Mouse (Mus musculus): ENCODE data around the gene Slc29a4. TPM values are rescaled to one million over a fixed set of nuclear protein-coding genes. Genes with fewer than 3 reads are reported as not detected.

Gene Slc29a4
- total RNA-seq (2021) = 10 to 100 TPM; 43.0 to 45.7 TPM
- long read RNA-seq, transcript Slc29a4-201 (11 exons, 2,789 nt) = major isoform, 18 of 64 reads
- long read RNA-seq, partial matches to known transcripts = 2 of 64 reads
- long read RNA-seq, other reads (novel, unspliced or antisense) = 44 of 64 reads

DNA sequence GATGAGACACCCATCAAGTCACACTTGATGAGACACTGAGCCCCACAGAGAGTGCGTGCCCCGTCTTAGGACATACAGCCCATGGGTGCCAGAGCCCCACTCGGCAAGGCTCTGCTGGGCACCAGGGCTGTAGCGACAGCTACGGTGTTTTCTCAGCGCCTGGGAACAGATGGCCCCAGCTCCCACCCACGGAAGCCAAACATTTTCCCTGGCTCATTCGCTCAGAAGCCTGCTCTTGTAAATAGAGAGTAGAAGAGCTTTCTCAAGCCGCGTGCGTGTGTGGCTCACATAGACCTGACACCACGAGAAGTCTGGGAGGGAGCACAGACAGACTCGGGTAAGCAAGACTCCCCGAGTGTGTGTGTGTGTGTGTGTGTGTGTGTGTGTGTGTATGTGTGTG lies at the start of gene Slc29a4:
Slc29a4 (plus strand) TSS at position 265 of the 400 bp plus-strand sequence.
- DNase-seq (ENCODE audit: low spot score in 2 of 2) = peak; percentile 72 to 88

DNA sequence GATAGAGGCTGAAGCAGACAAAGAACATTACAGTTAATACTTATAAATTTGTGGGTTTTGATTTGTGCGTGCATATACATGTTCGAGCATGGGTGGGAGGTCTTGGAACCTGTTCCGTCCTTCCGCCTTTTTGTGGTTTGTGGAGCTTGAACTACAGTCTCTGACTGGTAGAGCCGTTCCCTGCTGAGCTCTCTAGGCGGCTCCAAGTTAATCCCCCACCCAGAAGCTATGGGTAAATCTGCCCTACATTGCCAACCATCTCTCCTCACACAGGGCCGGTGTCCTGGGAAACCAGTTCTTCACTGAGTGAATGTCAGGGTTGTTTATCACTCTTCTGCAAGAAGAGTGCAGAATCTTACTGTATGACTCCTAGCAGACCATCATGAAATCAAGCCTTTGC lies 44.1 kb upstream of the Slc29a4 start:
- no peak for DNase-seq (ENCODE audit: low spot score in 2 of 2)

DNA sequence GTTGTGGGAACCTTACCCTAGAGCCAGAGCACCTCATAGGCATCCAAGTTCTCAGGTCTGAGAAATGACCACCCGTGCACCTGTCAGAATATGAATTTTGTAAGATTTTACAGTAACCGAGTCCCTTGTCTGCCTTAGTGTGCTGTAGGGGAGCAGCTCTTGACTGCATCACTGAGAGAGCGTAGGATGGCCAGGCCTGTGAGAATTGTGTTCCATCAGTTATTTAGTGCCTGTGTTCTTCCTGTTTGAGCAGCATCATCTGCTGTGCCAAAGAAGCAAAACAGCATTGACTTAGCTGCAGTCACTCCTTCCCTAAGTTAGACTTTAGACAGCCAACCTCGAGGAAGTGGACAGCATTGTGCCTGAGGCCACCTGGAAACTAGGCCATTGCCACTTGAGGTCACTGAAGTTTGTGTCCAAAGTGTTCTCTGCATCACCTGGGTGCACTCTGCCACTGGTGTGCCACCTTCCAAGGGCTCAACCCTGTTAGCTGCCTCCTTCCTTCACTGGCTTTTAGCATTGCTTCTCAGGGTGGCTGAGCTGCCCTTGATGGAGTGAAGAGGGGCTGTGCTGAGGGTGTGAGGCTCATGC lies 42.8 kb upstream of the Slc29a4 start:
- peak in 1 of 2 experiments; percentile 71 for DNase-seq (ENCODE audit: low spot score in 2 of 2)

DNA sequence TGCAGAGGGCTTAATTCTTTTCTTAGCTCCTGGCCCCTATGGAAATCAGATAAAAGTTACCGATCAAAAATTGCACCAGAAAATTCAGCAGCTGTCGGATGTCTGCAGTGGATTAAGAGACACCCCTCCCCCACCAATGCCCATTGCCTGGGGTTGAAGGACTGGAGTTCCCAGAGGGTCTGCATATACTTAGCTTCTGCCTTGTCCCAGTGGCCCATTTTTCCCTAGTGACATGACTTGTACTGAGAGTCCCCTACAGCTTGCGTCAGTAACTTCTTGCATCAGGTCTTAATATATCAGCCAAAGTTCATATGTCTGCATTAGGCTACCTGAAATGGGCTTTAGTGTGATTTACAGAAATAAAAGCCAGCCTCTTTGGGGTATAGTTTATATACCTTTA lies 41.9 kb upstream of the Slc29a4 start:
- no peak for DNase-seq (ENCODE audit: low spot score in 2 of 2)

DNA sequence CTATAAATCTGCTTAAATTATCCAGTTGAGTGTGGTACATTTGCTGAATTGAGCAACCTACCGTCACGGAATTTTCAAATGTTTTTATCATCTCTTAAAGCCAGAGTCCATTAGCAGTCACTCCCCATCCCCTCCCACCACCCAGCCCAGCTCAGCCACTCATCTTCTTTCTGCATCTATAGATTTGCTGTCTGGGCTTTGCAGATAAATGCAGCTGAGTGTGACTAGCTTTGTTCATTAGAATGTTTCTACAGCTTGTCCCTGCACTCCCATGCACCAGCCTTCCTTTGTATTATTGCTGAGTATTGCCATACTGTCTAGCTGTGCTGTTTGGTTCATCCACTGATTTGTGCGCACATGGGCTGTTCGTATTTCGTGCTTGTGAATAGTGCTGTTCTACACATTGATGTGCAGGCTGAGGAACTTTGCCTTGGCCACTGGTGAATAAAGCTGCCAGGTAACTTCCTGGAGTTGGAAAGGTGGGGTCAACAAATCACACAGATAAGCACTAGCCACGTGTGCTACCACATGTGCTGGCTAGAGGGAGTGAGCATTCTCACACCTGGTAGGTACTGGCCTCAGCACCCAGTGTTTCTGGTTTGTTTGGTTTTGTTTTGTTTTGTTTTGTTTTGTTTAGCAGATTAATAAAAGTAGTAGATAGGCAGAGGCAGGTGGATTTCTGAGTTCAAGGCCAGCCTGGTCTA lies 41.4 kb upstream of the Slc29a4 start:
- DNase-seq (ENCODE audit: low spot score in 2 of 2) = peak in 1 of 2 experiments; percentile 18

DNA sequence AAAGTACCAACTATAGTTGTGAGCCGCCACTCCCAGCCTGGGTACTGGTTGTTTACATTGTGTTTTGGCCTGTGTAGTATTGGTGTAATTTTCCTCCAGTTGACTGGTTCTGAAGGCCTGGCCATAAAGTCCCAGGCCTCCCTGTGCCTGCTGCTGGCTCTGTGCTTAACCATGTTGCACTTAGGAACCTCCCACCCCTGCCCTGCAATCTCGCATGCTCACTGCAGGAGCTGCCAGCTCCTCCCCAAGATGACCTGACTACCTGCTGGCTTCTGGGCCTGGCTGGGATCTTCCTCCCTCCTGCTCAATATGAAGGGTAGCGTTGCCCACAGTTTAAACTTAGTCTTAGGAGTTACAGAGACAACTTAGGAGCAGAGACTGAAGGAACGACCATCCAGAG lies 40.0 kb upstream of the Slc29a4 start:
- DNase-seq (ENCODE audit: low spot score in 2 of 2) = no peak

DNA sequence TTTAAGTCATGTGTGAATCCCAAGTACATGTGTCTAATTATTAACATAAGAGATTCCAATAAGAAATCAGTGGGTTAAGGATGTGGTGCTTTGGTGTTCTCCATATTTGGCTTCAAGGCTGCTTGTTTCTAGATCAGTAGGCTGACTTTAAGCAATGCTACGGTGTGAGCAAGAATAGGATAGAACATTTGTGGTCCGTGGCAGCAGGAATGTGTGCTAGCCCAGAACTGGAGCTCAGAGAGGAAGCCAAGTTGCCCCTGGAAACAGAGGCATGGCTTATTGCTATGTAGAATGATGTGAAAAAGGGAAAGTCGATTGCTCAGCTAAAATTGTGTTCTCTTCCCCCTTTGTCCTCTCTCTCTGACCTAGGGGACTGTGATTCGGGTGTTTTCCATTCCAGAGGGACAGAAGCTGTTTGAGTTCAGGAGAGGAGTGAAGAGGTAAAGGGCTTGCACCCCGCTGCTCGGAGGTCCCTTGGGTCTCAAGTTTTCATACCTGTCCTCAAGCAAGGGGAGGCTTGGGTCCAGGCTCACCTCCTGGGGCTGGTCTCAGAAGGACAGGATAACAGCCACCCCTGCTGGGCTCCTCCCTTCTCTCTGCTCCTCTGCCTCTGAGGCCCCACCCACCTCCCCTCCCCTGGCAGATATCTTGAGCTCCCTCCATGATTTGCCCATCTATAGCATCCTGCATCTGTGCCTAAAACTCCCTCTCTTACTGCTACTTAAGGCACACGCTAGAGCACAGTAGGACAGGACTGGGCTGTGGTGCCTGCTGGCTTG lies 31.5 kb upstream of the Slc29a4 start:
- DNase-seq (ENCODE audit: low spot score in 2 of 2) = peak; percentile 36 to 65

DNA sequence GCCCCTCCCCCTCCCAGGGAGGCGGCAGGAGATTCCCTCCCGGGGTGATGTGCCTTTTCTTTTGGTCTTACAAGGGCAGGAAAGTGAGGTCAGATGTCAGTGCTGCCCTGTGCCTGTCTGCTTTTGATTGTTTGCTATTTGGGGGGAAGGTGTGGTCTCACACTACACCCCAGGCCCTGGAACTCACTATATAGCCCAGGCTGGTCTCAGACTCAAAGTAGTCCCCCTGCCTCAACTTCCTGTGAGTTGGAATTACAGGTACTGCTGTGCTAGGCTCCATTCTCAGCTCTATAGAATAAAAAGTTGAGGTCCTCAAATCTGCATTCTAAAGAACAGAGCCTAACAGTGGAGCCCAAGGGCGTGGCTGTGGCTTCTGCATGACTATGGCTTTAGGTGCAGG lies 24.4 kb upstream of the Slc29a4 start:
- no peak for DNase-seq (ENCODE audit: low spot score in 2 of 2)

DNA sequence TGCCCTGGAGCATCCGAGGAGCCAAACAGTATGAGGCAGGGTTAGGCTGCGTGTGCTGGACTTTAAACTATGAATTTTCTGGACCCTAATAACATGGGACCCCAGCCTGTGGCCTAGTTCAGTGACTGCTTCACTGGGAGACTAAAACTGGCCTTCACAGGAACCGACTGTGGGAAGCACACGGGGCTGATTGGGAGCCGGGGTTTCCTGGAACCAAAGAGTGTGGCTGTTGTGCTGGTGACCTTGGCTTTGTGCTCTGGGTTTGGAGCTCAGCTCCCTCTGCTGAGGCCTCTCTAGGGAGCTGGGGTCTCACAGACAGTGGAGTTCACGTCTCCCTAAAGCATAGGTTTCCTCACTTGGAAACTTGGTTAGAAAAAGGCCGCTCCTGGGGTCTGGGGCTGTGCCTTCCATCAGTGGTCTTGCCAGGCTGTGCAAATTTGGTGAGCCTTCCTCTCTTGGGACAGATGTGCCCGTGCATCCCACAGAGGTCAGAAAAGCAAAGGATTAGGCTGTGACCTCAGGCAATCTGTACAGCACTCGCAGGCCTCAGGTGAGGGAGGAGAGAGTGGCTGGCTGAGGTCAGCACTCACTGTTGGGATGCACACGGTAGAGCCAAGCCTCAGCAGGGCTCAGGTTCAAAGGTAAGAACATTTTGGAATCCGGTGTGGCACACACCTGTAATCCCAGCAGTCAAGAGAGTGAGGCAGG lies 23.6 kb upstream of the Slc29a4 start:
- DNase-seq (ENCODE audit: low spot score in 2 of 2) = no peak

DNA sequence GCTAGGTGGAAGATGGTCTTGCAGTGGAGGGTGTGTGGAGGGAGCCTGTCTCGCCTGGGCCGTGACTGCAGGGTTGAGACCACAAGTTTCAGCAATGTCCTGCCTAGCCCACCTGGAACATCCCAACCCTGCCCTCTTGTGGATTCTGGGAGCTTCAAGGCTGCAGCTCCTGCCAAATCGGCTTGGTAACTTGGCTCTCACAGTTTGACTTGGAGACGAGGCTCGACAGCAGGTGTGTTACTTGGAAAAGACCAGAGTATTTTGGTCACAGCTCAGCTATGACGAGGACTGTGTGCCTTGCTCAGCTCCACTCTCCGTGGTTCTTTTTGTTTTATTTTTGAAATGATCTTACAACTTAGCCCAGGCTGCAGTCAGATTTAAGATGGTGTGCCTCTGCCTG lies 22.6 kb upstream of the Slc29a4 start:
- peak in 1 of 2 experiments; percentile 34 for DNase-seq (ENCODE audit: low spot score in 2 of 2)

DNA sequence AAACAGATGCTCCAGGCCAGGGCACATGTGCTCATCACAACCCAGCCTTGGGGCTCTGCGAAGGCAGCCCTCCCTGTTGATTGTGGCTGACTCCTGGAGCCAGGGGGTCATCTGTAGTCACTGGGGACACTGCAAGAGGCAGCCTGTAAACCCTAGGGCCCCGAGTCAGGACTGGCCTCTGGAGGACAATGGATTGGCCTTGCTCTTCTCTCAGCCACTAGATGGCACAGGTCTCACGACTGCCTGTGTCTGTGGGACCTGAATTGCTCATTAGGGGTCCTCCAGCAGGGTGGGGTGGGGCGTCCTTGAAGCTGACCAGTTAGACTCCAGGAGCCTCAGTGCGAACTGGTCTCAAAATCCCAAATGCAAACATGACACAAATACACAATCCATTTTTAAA lies 19.2 kb upstream of the Slc29a4 start:
- no peak for DNase-seq (ENCODE audit: low spot score in 2 of 2)

DNA sequence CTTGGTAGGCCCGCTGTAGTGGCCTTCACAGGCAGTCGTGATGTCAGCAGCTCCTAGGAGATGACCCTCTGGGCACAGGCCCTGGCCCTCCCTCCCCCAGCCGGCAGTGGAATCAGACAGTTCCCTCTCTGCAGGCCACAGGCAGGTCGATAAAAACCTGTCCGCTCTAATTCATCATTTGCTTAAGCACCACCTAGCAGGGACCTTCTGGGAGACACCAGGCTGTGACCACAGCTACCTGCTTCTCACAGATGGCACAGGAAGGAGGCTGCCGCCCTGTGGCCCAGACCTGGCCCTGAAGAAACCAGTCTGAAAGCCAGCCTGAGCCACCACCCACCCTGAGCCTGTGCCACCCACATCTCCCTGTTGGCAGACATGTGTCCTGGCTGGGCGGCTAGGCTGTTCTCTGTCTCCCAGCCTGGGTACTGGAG lies 14.2 kb upstream of the Slc29a4 start:
- DNase-seq (ENCODE audit: low spot score in 2 of 2) = peak in 1 of 2 experiments; percentile 67

DNA sequence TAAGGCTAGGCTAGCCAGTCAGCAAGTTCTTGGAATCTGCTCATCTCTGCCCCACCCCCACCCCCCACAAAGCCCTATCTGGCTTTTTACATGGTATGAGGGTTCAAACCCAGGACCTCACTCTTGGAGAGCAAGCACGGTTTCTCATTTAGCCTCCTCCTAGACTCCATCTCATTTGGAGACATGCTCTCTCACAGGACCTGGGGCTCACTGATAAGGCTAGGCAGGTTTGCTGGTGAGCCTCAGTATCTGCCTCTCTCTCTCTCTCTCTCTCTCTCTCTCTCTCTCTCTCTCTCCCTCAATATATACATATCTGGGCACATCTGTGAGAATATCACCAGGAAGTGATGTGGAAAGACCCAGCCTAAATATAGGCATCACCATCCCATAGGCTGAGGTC lies 13.2 kb upstream of the Slc29a4 start:
- DNase-seq (ENCODE audit: low spot score in 2 of 2) = no peak

DNA sequence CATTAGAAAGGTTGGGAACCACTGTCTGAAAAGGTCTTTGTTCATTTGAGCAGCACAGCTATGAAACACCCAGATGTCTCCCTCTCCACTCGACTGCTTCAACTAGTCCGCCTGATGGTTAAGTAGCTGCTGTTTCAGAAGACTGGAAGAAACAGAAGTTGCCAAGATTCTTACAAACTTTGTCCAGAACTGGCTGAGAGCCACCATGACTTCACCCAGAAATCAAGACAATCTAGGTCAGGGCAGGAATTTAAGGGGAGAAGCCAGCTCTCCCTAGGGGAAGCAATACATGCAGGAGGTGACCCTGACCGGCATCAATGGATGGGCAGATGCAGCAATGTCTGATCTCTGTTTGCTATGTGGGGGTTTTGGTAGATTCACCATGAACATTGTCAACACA lies 10.4 kb upstream of the Slc29a4 start:
- no peak for DNase-seq (ENCODE audit: low spot score in 2 of 2)

DNA sequence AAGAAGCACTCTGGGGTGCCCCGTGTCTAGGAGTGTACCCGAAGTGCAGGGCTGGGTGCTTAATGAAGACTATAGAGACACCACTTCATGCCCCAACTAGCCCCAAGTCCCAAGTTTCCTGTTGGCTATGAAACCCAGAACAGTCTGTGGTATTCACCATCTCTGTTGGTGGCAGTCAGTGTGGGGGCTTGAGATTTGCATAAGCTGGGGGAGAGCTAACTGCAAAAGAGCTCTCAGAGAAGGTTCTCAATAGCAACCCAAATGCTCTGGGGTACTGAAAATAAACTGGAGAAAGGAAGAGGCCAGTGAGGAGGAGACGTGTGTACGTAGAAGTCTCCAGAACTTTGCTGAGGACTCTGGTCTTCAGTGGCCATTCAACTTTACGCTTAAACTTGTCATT lies 9.8 kb upstream of the Slc29a4 start:
- peak in 1 of 2 experiments; percentile 37 for DNase-seq (ENCODE audit: low spot score in 2 of 2)

DNA sequence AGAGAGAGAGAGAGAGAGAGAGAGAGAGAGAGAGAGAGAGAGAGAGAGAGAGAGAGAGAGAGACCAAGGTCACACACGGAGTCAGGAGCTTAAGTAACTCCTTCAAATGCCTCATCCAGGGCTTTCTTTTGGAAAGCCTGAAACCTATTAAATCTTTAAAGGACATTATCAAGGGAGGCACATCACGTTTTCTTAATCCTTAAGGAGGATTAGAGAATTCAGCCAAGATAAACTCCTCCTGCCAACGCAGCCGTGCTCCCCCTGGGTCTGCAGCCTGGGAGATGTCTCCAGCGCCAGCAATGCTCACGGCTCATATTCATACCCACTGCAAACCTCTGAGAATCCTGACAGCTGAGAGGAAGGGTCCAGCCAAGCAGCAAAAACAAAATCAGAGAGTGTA lies 3.4 kb upstream of the Slc29a4 start:
- no peak for DNase-seq (ENCODE audit: low spot score in 2 of 2)

DNA sequence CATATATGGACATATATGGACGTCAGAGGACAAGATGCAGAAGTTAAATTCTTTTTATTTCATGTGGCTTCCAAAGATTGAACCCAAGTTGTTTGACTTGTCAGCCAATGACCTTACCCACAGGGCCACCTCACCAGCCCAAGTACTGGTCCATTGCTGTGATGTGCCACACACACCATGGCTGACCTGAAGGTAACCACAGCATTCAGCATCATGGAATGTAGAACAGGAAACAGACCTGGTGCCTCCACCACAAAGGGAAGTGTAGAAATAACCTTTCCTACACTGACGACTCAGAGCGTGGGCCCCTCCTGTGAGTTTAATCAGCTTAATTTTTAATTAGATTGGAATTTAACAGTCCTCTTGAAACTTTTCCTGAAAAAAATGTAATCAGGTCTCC lies 2.0 kb upstream of the Slc29a4 start:
- no peak for DNase-seq (ENCODE audit: low spot score in 2 of 2)

DNA sequence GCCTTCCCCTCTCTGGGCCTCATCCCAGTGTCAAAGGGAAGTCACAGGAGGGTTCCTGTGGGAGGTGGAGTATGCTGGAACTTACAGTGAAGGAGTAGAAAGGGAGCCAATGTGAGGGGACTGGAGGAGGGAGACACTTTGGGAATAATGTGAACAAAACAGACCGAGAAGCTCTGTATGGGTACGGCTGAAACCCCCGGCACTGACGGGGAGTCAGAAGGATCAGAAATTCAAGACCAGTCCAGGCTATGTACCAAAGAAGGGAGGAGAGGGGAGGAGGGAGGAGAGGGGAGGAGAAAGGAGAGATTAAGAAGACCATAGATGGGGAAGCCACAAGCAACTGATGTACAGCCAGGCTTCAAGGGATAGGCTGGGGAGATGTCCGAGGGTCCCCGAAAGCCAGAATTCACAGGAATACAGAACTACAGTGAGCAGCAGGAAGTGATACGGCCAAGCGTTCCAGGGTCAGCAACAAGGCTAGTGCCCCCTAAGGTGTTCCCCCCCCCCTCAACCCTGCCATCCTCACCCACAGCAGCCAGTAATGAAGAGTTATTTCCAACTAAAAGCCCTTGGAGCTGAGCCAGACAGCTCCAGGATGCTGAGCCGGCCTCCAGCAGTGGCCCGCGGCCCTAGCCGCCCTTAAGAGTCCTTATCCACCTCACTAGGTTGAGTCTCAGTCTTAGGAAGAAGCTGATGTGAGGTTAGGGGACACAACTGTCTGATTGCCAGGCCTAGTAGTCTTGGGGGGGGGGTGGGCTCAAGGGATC lies 842 bp downstream of the Slc29a4 start:
- DNase-seq (ENCODE audit: low spot score in 2 of 2) = no peak

DNA sequence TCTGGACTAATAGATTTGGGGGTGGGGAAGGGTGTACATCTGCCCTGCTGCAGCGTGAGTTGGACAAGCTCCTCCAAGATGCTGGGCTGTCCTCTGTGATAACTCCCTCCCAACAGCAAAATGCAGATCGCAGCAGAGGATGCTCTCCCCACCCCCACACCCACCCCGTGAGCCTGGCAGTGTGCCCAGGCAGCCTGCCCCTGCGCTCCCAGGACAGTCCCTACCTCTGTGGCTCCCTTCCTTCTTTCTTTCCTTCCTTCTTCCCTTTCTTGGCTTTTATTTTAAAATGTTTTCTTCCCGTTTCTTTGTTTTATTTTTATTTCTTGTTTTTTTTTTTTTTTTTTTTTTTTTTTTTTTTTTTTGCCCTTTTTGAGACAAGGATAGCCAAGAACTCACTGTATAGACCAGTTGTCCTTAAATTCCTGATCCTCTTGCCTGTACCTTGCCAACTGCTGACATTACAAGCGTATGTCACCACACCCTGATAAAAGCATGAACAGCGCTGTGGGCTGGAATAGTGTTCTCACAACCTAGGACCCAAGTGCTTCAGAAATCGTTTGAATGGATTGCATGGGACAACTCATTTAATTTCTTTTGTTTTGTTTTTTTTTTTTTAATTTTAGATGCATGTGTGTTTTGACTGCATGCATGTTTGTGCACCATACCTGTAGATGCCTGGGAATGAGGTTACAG lies 1.6 kb downstream of the Slc29a4 start:
- DNase-seq (ENCODE audit: low spot score in 2 of 2) = no peak
